Mouse (Mus musculus): Measurements from ENCODE around the gene Gm34302. TPM values are rescaled to one million over a fixed set of nuclear protein-coding genes. Genes with fewer than 3 reads are reported as not detected.
"Not testable (repeated sequence)": the region's sequence is repeated elsewhere in the genome, so short reads cannot be mapped to it uniquely, and the experiment has no call there.

The Gm34302 gene
- total RNA-seq (2022), result 1,000 to 10,000 TPM; 1,239 to 2,049 (median 1,626) TPM

DNA sequence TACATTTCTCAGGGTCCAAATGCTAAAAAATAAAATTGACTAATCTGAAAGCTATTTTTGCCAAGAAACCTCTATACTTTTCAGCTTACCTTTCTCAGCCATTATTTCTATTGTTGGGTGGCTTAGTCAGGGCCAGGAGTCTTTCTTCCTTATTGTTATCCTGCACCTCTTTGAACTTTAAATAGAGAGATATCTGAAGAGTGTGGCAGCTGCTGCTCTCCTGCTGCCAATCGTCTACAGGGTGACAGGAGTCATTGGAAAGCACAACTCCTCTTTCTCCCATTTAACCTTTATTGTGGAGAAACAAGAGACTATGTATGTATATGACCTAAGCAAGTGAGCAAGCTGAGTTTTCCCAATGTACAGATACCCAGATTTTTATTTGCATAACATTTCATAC, at the start of gene Gm34302:
TSS of gene Gm34302 (minus strand) at position 154 of the 400 bp plus-strand sequence.
- DNase-seq (ENCODE audit: low spot score), result peak; percentile 40

GRCm38 (mm10) chr3:63531847-63532246, 48.2 kb upstream of the Gm34302 start:
- DNase-seq (ENCODE audit: low spot score), result no peak

DNA sequence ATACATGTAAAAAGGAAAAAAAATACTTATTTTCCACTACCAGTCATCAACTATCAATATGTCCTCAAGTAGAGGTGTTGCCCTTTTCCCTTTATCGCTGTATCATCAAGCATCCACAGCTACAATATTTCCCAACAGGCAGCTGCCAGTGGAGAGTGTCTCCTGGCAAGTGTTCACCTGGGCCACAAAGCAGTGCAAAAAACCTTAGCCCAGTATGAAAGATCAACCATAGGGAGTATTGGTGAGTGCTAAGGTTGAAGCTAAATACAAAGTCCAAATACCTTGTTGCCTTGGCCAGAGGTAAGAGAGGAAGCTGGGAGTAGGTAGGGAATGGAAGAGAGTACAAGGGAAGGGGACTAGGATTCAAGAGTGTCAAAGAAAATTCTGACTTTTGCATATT, 34.0 kb upstream of the Gm34302 start:
- DNase-seq (ENCODE audit: low spot score), result no peak

- DNase-seq (ENCODE audit: low spot score), result not testable (repeated sequence)
Measured at GRCm38 (mm10) chr3:63516279-63516678, 32.6 kb upstream of the Gm34302 start.

GRCm38 (mm10) chr3:63511316-63511715, 27.6 kb upstream of the Gm34302 start:
- peak; percentile 47 for DNase-seq (ENCODE audit: low spot score)

DNA sequence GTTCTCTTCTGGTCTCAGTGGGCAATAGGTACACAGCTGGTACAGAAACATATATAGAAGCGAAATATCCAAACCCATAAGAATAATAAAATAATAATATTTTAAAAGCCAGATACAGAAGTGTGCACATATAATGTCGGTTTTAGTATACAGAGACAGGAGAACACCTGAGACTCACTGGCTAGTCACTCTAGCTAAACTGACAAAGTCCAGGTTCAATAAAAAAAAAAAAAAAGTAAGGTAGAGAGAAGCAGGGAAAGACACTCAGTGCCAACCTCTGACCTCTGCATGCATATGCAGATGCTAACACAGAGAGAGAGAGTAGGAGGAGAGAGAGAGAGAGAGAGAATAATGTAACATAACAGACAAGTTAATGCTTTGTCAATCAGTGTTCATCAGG, 25.8 kb upstream of the Gm34302 start:
- DNase-seq (ENCODE audit: low spot score), result no peak

- no peak for DNase-seq (ENCODE audit: low spot score)
Measured at GRCm38 (mm10) chr3:63508924-63509323, 25.2 kb upstream of the Gm34302 start.

GRCm38 (mm10) chr3:63504433-63504832, 20.8 kb upstream of the Gm34302 start:
- DNase-seq (ENCODE audit: low spot score), result no peak

DNA sequence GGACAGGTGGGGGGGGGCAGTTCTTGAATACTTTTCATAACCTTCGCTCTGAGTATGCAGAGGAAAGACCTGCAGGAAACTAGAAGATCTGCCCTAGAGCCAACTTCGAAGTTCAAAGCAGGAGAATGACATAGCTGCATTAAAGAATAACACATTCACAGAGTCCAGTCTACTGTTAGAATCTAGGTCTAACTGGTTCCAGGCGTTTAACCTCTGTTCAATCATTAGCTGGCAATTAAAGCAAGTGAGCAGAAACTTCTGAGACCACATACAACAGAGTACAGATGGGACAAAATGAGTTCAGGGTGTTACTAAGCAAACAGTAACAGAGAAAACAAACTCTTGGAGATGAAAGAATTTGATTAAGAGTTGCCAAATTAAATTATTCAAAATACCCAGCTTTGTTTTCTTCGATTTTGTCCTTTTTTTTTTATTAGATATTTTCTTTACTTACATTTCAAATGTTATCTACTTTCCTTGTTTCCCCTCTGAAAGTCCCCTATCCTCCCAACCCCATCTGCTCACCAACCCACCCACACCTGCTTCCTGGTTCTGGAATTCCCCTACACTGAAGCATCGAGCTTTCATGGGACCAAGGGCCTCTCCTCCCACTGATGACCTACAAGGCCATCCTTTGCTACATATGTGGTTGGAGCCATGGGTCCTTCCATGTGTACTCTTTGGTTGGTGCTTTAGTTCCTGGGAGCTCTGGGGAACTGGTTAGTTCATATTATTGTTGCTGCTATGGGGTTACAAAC, 11.1 kb upstream of the Gm34302 start:
- DNase-seq (ENCODE audit: low spot score), result no peak

DNA sequence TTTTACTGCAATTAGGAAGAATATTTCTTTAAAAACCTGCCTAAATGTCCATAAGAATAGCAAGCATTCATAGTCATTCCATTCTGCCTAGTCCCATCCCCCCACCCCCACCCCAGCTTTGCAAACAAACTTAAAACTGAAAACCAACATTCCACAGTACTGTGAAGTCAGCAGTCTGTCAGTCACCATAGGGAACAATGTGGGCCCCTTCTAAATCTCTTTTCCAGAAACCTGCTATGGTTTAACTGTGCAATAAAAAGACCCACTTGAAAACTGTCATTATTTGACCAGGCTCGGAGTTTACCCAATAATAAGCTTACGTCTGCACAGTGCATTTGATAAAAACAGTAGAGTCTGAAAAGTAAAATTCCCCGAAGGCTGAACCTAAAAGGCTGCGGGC, 9.9 kb upstream of the Gm34302 start:
- DNase-seq (ENCODE audit: low spot score), result no peak

DNA sequence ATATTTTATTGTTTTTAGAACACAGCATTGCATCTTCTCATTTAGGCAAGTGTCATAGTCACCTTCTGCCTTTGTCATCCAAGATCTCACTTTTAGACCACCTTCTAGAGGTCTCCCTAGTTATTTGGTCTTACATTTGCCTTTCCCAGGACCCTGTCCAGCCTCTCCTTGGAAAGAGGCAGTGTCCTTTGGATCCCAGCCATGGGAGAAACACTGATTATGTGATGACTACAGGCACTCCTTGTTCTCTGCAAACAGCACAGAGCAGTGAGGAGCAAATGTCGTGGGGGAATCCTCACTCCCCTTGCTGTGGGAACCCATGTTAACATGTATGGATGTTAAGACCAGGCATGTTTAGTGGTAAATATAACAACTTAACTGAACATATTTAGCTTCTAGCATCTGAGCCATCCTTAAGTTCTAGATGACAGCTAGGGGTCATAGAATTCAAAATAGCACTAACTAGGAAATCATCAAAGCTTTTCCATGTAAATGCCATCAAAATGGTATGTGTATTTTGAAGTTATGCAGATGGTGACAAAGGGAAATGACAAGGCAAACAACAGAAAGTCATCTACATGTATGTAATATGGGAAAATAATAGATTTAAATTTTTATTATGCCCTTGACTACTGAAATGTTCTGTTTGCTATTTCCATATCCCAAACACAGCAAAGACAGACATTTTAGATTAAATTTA, 43.1 kb downstream of the Gm34302 start:
- peak; percentile 69 for DNase-seq (ENCODE audit: low spot score)

- peak; percentile 76 for DNase-seq (ENCODE audit: low spot score)
Measured at GRCm38 (mm10) chr3:63439738-63440137, 43.9 kb downstream of the Gm34302 start.

GRCm38 (mm10) chr3:63438898-63439297, 44.8 kb downstream of the Gm34302 start:
- no peak for DNase-seq (ENCODE audit: low spot score)

Other genes with a start within 250 kb of the Gm34302 start
- 10 to 100 TPM; 12.7 to 16.8 (median 15.0) TPM for gene Mme, start 242.3 kb downstream of the Gm34302 start, total RNA-seq (2022)